Comparison of ENCODE assay signal across 14 mouse cellular contexts in the genomic region with DNA sequence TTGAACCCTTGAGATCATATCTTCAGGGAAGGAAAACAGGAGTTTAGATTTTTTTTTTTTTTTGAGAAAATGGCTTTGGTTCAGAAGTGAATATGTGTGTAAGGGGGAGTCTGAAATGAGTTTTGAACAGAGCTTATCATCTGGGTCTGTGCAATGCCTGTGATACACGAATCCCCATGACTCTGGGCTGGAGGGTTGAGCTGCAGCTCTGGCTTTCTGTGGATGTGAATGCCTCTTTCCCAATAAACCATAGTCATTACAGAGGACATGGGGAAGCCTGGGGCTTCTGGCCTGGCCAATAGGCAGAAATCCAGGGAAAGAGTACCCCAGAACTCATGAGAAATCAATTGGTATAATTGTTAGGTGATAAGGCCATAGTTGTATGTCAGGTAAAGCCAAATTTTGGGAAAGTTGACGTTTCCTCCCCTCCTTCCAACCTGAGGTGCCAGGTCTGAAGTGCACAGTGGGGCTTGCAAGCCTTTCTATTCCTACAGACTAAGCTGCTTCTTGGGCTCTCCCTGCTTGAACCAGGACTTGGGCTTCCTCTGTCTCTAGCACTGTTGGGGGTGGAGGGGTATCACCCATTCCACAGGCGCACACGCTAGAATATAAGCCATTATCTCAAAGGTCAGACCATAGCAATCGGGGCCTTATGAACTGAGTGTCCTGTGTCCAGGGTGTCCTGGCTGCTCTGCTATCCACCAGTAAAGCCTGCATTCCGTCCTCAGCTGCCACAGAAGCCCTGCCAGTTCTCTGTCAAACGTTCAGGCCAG. TPM values are rescaled to one million over a fixed set of nuclear protein-coding genes. Genes with fewer than 3 reads are reported as not detected.
DNase-seq lines count a peak whose midpoint lies in the region; ATAC-seq and TF ChIP-seq lines count a peak whose summit lies in the region.
"Had no signal": no experiment of that assay in that cellular context is flagged by ENCODE, and none has a peak within 500 bp of the region (broad histone marks: within the 10 kb centered on the region; RNA-seq: fewer than 3 reads in every experiment).

No protein-coding gene starts in this region.

- H3K9ac ChIP-seq in heart, embryonic 13.5 days = peak overlapping the region; percentile 90
- H3K9ac ChIP-seq in heart, postnatal 0 days (replicated peaks; ENCODE audit: low read depth, low read length) = no peak overlapping the region
- H3K9ac ChIP-seq in lung, postnatal 0 days (replicated peaks; ENCODE audit: low read depth) = peak overlapping the region; percentile 84
- H3K9ac ChIP-seq in midbrain, embryonic 13.5 days (replicated peaks) = no peak overlapping the region
- H3K9ac ChIP-seq: liver, embryonic 12.5 days had no signal

- no peak for TF ChIP-seq EP300 in heart, postnatal 0 days (IDR thresholded peaks at IDR 0.05; ENCODE audit: low read depth)
- TF ChIP-seq EP300 in lung, postnatal 0 days (IDR thresholded peaks at IDR 0.05) = no peak

- 27% methylated on average over 7 of the region's 7 CpGs for WGBS in heart, embryonic 13.5 days
- WGBS in embryonic facial prominence, embryonic 10.5 days = 9% methylated on average over 7 of the region's 7 CpGs
- 56% methylated on average over 7 of the region's 7 CpGs for WGBS in heart, postnatal 0 days
- 40% methylated on average over 7 of the region's 7 CpGs for WGBS in lung, postnatal 0 days
- WGBS in midbrain, embryonic 13.5 days = 5% methylated on average over 7 of the region's 7 CpGs

- H3K4me1 ChIP-seq in heart, embryonic 13.5 days = peaks cover 55% of the 10 kb centered on the region
- H3K4me1 ChIP-seq in embryonic facial prominence, embryonic 10.5 days = peaks cover 77% of the 10 kb centered on the region
- peaks cover 12% of the 10 kb centered on the region; the same call in 1 of the 2 replicates for H3K4me1 ChIP-seq in heart, postnatal 0 days (ENCODE audit: control insufficient read depth, insufficient read depth)
- H3K4me1 ChIP-seq in lung, postnatal 0 days (ENCODE audit: insufficient read depth, low read depth, low read length) = peaks cover 14% of the 10 kb centered on the region; the same call in 1 of the 2 replicates
- peaks cover 44% of the 10 kb centered on the region for H3K4me1 ChIP-seq in midbrain, embryonic 13.5 days (replicated peaks)

- no peak for DNase-seq in heart, adult 9 months (ENCODE audit: low spot score in 2 of 2)
- peak; percentile 47 for DNase-seq in embryonic facial prominence, embryonic 10.5 days (ENCODE audit: low spot score)
- no peak for DNase-seq in heart, postnatal 0 days (ENCODE audit: low spot score)
- DNase-seq in lung, postnatal 0 days (ENCODE audit: low spot score) = no peak
- DNase-seq in layer of hippocampus, postnatal 10 days (ENCODE audit: low spot score in 2 of 2) = no peak
- DNase-seq: kidney, adult 8-10 months; right cerebral cortex, postnatal 25 days had no signal

- H3K4me2 ChIP-seq in heart, embryonic 13.5 days = peak overlapping the region; percentile 88
- H3K4me2 ChIP-seq in heart, postnatal 0 days (ENCODE audit: low read depth, low read length) = 0 out of 2 replicates have a peak overlapping the region, but pooled peaks have one; percentile 2
- H3K4me2 ChIP-seq in lung, postnatal 0 days (replicated peaks; ENCODE audit: low read depth, low read length) = peak overlapping the region; percentile 80
- H3K4me2 ChIP-seq in midbrain, embryonic 13.5 days (replicated peaks) = no peak overlapping the region

- TF ChIP-seq CTCF in heart, postnatal 0 days (IDR thresholded peaks at IDR 0.05; ENCODE audit: low read depth) = no peak
- TF ChIP-seq CTCF in lung, postnatal 0 days (IDR thresholded peaks at IDR 0.05) = no peak

- no peaks in the 10 kb centered on the region for H3K36me3 ChIP-seq in heart, embryonic 13.5 days
- peaks cover 69% of the 10 kb centered on the region for H3K36me3 ChIP-seq in embryonic facial prominence, embryonic 10.5 days (replicated peaks)
- no peaks in the 10 kb centered on the region for H3K36me3 ChIP-seq in heart, postnatal 0 days (replicated peaks; ENCODE audit: control insufficient read depth, insufficient read depth, low read length)
- H3K36me3 ChIP-seq in lung, postnatal 0 days (ENCODE audit: insufficient read depth, low read length) = peaks cover 32% of the 10 kb centered on the region
- H3K36me3 ChIP-seq in midbrain, embryonic 13.5 days = no peaks in the 10 kb centered on the region
- H3K36me3 ChIP-seq: liver, embryonic 12.5 days had no signal

- 0 out of 2 replicates have a peak overlapping the region, but pooled peaks have one; percentile 20 for H3K27ac ChIP-seq in heart, embryonic 13.5 days (replicated peaks)
- peak overlapping the region; percentile 93 for H3K27ac ChIP-seq in embryonic facial prominence, embryonic 10.5 days (replicated peaks)
- no peak overlapping the region for H3K27ac ChIP-seq in heart, postnatal 0 days (ENCODE audit: low read depth)
- peak overlapping the region; percentile 97 for H3K27ac ChIP-seq in lung, postnatal 0 days (ENCODE audit: low read length)
- H3K27ac ChIP-seq in midbrain, embryonic 13.5 days = no peak overlapping the region
- H3K27ac ChIP-seq: liver, embryonic 12.5 days had no signal

- peak overlapping the region; percentile 73 for H3K4me3 ChIP-seq in heart, embryonic 13.5 days
- peak overlapping the region; percentile 70 for H3K4me3 ChIP-seq in embryonic facial prominence, embryonic 10.5 days
- no peak overlapping the region for H3K4me3 ChIP-seq in heart, postnatal 0 days (ENCODE audit: low read depth, low read length)
- peak overlapping the region; percentile 63 for H3K4me3 ChIP-seq in lung, postnatal 0 days (ENCODE audit: low read depth, low read length)
- H3K4me3 ChIP-seq in midbrain, embryonic 13.5 days (replicated peaks) = no peak overlapping the region
- H3K4me3 ChIP-seq: liver, embryonic 12.5 days had no signal

- ATAC-seq in heart, embryonic 13.5 days (ENCODE audit: extremely low read depth, insufficient number of reproducible peaks, low FRiP score, low TSS enrichment) = no peak
- no peak for ATAC-seq in heart, postnatal 0 days (ENCODE audit: insufficient read depth, low read depth)
- ATAC-seq in lung, postnatal 0 days = no peak
- ATAC-seq in megakaryocyte-erythroid progenitor cell, adult 5-6 weeks (replicated peaks; ENCODE audit: low FRiP score, low TSS enrichment, poor library complexity, severe bottlenecking) = no peak
- no peak for ATAC-seq in midbrain, embryonic 13.5 days
- ATAC-seq: liver, embryonic 12.5 days had no signal

- H3K27me3 ChIP-seq in heart, embryonic 13.5 days (replicated peaks) = peaks cover 85% of the 10 kb centered on the region
- peaks cover 88% of the 10 kb centered on the region for H3K27me3 ChIP-seq in embryonic facial prominence, embryonic 10.5 days (replicated peaks; ENCODE audit: low read depth, poor library complexity, severe bottlenecking)
- H3K27me3 ChIP-seq in heart, postnatal 0 days (ENCODE audit: control insufficient read depth, insufficient read depth, low read length) = peaks cover 83% of the 10 kb centered on the region
- peaks cover 44% of the 10 kb centered on the region for H3K27me3 ChIP-seq in lung, postnatal 0 days (replicated peaks; ENCODE audit: insufficient read depth, low read length)
- peaks cover 99% of the 10 kb centered on the region for H3K27me3 ChIP-seq in midbrain, embryonic 13.5 days

- no peaks in the 10 kb centered on the region for H3K9me3 ChIP-seq in heart, embryonic 13.5 days
- H3K9me3 ChIP-seq in embryonic facial prominence, embryonic 10.5 days = no peaks in the 10 kb centered on the region
- no peaks in the 10 kb centered on the region for H3K9me3 ChIP-seq in heart, postnatal 0 days (replicated peaks; ENCODE audit: control insufficient read depth, low read length)
- H3K9me3 ChIP-seq in lung, postnatal 0 days (ENCODE audit: low read length) = no peaks in the 10 kb centered on the region
- no peaks in the 10 kb centered on the region for H3K9me3 ChIP-seq in midbrain, embryonic 13.5 days
- H3K9me3 ChIP-seq: liver, embryonic 12.5 days had no signal

RNA-seq across cellular contexts. Expression of a gene that starts 7.1 kb away (rescaled TPM):
- 2.0 and 2.9 TPM in 2 replicates for polyA plus RNA-seq in heart, embryonic 13.5 days (2015; fragmentation: Nextera tagmentation; extraction: Ambion mirVana)
- polyA plus RNA-seq in embryonic facial prominence, embryonic 10.5 days (2016; fragmentation: Nextera tagmentation; extraction: Ambion mirVana) = 9.9 and 10.9 TPM in 2 replicates
- 8.5 and 12.0 TPM in 2 replicates for total RNA-seq in heart, postnatal 0 days (2014; rRNA removed; ENCODE audit: low replicate concordance)
- 1.3 TPM in 2 replicates for polyA plus RNA-seq in heart, postnatal 0 days (2015; fragmentation: Nextera tagmentation; extraction: Ambion mirVana)
- 43.6 and 49.6 TPM in 2 replicates for polyA plus RNA-seq in lung, postnatal 0 days (2015; fragmentation: Nextera tagmentation; extraction: Ambion mirVana)
- 1 to 10 TPM; 3.0 to 3.9 TPM for total RNA-seq in layer of hippocampus, postnatal 10 days (2021)
- not detected in 2 replicates for total RNA-seq in megakaryocyte-erythroid progenitor cell, adult 5-6 weeks (2014; fragmentation: Nextera tagmentation)
- 0.19 TPM in 1 of 2 replicates, not detected in the other for total RNA-seq in megakaryocyte-erythroid progenitor cell, adult 5-6 weeks (2017)
- polyA plus RNA-seq in midbrain, embryonic 13.5 days (2015; fragmentation: Nextera tagmentation; extraction: Ambion mirVana) = 0.44 and 0.57 TPM in 2 replicates

RNA-seq across cellular contexts. Expression of a gene that starts 10.7 kb away (rescaled TPM):
- not detected in 2 replicates for polyA plus RNA-seq in heart, embryonic 13.5 days (2015; fragmentation: Nextera tagmentation; extraction: Ambion mirVana)
- not detected in 2 replicates for polyA plus RNA-seq in embryonic facial prominence, embryonic 10.5 days (2016; fragmentation: Nextera tagmentation; extraction: Ambion mirVana)
- not detected in 2 replicates for total RNA-seq in heart, postnatal 0 days (2014; rRNA removed; ENCODE audit: low replicate concordance)
- not detected in 2 replicates for polyA plus RNA-seq in heart, postnatal 0 days (2015; fragmentation: Nextera tagmentation; extraction: Ambion mirVana)
- polyA plus RNA-seq in lung, postnatal 0 days (2015; fragmentation: Nextera tagmentation; extraction: Ambion mirVana) = not detected in 2 replicates
- total RNA-seq in layer of hippocampus, postnatal 10 days (2021) = not detected
- total RNA-seq in megakaryocyte-erythroid progenitor cell, adult 5-6 weeks (2014; fragmentation: Nextera tagmentation) = not detected in 2 replicates
- total RNA-seq in megakaryocyte-erythroid progenitor cell, adult 5-6 weeks (2017) = not detected in 2 replicates
- polyA plus RNA-seq in midbrain, embryonic 13.5 days (2015; fragmentation: Nextera tagmentation; extraction: Ambion mirVana) = not detected in 2 replicates
- total RNA-seq: monocyte, adult 5-6 weeks had no signal
- polyA plus RNA-seq: cortical plate, adult 2 months; liver, embryonic 12.5 days; thymus, postnatal 0 days had no signal

RNA-seq across cellular contexts. Expression of a gene that starts 46.8 kb away (rescaled TPM):
- 2.5 and 3.2 TPM in 2 replicates for polyA plus RNA-seq in heart, embryonic 13.5 days (2015; fragmentation: Nextera tagmentation; extraction: Ambion mirVana)
- polyA plus RNA-seq in embryonic facial prominence, embryonic 10.5 days (2016; fragmentation: Nextera tagmentation; extraction: Ambion mirVana) = 1.0 and 1.4 TPM in 2 replicates
- not detected in 2 replicates for total RNA-seq in heart, postnatal 0 days (2014; rRNA removed; ENCODE audit: low replicate concordance)
- 0.05 and 0.07 TPM in 2 replicates for polyA plus RNA-seq in heart, postnatal 0 days (2015; fragmentation: Nextera tagmentation; extraction: Ambion mirVana)
- polyA plus RNA-seq in lung, postnatal 0 days (2015; fragmentation: Nextera tagmentation; extraction: Ambion mirVana) = 46.2 and 48.5 TPM in 2 replicates
- under 1 TPM; 0.54 to 0.69 TPM for total RNA-seq in layer of hippocampus, postnatal 10 days (2021)
- not detected in 2 replicates for total RNA-seq in megakaryocyte-erythroid progenitor cell, adult 5-6 weeks (2014; fragmentation: Nextera tagmentation)
- 0.57 TPM in 1 of 2 replicates, not detected in the other for total RNA-seq in megakaryocyte-erythroid progenitor cell, adult 5-6 weeks (2017)
- polyA plus RNA-seq in midbrain, embryonic 13.5 days (2015; fragmentation: Nextera tagmentation; extraction: Ambion mirVana) = 0.20 and 0.26 TPM in 2 replicates
- total RNA-seq: monocyte, adult 5-6 weeks had no signal
- polyA plus RNA-seq: thymus, postnatal 0 days had no signal

Comparison
In these comparisons a context has a peak if more than half of its experiments do, and no peak if none do; other contexts are left out.
1. H3K27ac ChIP-seq: peak in heart, embryonic 13.5 days (single experiment), embryonic facial prominence, embryonic 10.5 days (single experiment) and lung, postnatal 0 days (single experiment); none in heart, postnatal 0 days (single experiment) and midbrain, embryonic 13.5 days (single experiment).
2. H3K4me3 ChIP-seq: peak in heart, embryonic 13.5 days (single experiment), embryonic facial prominence, embryonic 10.5 days (single experiment) and lung, postnatal 0 days (single experiment); none in heart, postnatal 0 days (single experiment) and midbrain, embryonic 13.5 days (single experiment).
3. H3K9ac ChIP-seq: peak in heart, embryonic 13.5 days (single experiment) and lung, postnatal 0 days (single experiment); none in heart, postnatal 0 days (single experiment) and midbrain, embryonic 13.5 days (single experiment).
4. RNA of a gene that starts 46.8 kb away (polyA plus RNA-seq): 46.2 to 48.5 TPM in lung, postnatal 0 days; 2.5 to 3.2 TPM in heart, embryonic 13.5 days, 1.0 to 1.4 TPM in embryonic facial prominence, embryonic 10.5 days, 0.20 to 0.26 TPM in midbrain, embryonic 13.5 days and 0.05 to 0.07 TPM in heart, postnatal 0 days; every median in the first group is over 10 times any median in the second.